Mouse (Mus musculus) inflammation-experienced regulatory T-cells, adult 6 months (primary cell): ENCODE data around the gene Cep95. TPM values are rescaled to one million over a fixed set of nuclear protein-coding genes. Genes with fewer than 3 reads are reported as not detected.
A peak's percentile ranks its signal among the peaks of the same experiment; 100 is the strongest.
"Not testable (repeated sequence)": the region's sequence is repeated elsewhere in the genome, so short reads cannot be mapped to it uniquely, and the experiment has no call there.

ENCODE experiments used
- ATAC-seq: one replicate; pipeline ENCODE4 v1.8.0; 2017
- polyA plus RNA-seq, 3 experiments: library from polyadenylated mRNA; unstranded; fragments of 100-300 nt; shearing (Covaris generic); gene quantifications; one replicate each; pipeline ENCODE4 v1.2.1; 2017

The Cep95 gene
- polyA plus RNA-seq, 3 experiments from 2014 or later: 23.6 to 40.6 (median 34.6) TPM

- no peak for ATAC-seq
Measured at GRCm38 (mm10) chr11:106776960-106777359, 12.1 kb upstream of the Cep95 start.

- ATAC-seq: no peak
Measured at GRCm38 (mm10) chr11:106777395-106777794, 11.7 kb upstream of the Cep95 start.

GRCm38 (mm10) chr11:106778132-106778531 is 10.9 kb upstream of the Cep95 start:
- ATAC-seq: no peak

- ATAC-seq: peak; percentile 17
Measured at GRCm38 (mm10) chr11:106778589-106779387, 10.3 kb upstream of the Cep95 start.

- ATAC-seq: peak; percentile 85
Measured at GRCm38 (mm10) chr11:106779388-106780088, 9.5 kb upstream of the Cep95 start, which contains the start of gene Polg2. Gene Polg2 (minus strand): TSS chr11:106779537.

- ATAC-seq: no peak
Measured at GRCm38 (mm10) chr11:106780089-106780425, 9.0 kb upstream of the Cep95 start.

- ATAC-seq: no peak
Measured at GRCm38 (mm10) chr11:106780590-106781220, 8.3 kb upstream of the Cep95 start.

- ATAC-seq: not testable (repeated sequence)
Measured at GRCm38 (mm10) chr11:106782271-106782670, 6.8 kb upstream of the Cep95 start.

- no peak for ATAC-seq
Measured at GRCm38 (mm10) chr11:106782841-106783764, 5.9 kb upstream of the Cep95 start.

GRCm38 (mm10) chr11:106784476-106784875 is 4.6 kb upstream of the Cep95 start:
- no peak for ATAC-seq

- no peak for ATAC-seq
Measured at GRCm38 (mm10) chr11:106785043-106785442, 4.0 kb upstream of the Cep95 start.

GRCm38 (mm10) chr11:106787131-106788025 is 1.7 kb upstream of the Cep95 start:
- ATAC-seq: peak; percentile 29

GRCm38 (mm10) chr11:106788026-106788774 is 852 bp upstream of the Cep95 start:
- ATAC-seq: peak; percentile 39

- ATAC-seq: no peak
Measured at GRCm38 (mm10) chr11:106789649-106790048, 597 bp downstream of the Cep95 start.

GRCm38 (mm10) chr11:106793846-106794245 is 4.8 kb downstream of the Cep95 start:
- no peak for ATAC-seq

GRCm38 (mm10) chr11:106795679-106796078 is 6.6 kb downstream of the Cep95 start:
- ATAC-seq: no peak

GRCm38 (mm10) chr11:106802069-106802627 is 13.1 kb downstream of the Cep95 start:
- ATAC-seq: no peak

- not testable (repeated sequence) for ATAC-seq
Measured at GRCm38 (mm10) chr11:106807442-106807841, 18.4 kb downstream of the Cep95 start.

- no peak for ATAC-seq
Measured at GRCm38 (mm10) chr11:106812410-106813136, 23.5 kb downstream of the Cep95 start.
